ENCODE assay signal across 7 mouse cellular contexts in the genomic region with DNA sequence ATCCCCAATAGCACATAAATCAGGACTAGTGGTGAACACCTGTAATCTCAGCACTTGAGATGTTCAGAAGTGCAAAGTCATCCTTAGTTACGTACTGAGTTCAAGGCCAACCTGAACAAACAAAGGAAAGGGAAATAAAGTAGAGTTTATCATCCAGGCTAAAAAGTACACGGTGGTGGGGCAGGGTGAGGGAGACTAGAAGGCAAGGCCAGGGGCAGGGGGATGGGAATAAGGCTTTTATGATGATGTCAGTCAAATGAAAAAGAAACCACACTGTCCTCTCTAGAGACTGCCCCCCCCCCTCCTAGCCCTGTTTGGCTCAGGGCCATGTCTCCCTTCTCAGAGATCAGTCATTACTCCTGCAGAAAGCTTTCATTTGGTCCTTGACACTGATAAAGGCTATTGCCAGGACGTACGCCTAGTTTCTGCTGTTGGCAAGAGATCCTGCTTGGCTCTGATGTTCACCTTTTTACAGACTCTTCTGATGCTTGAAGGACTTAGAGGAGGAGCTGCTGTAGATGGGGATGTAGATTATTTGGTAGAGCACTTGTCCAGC. TPM values are rescaled to one million over a fixed set of nuclear protein-coding genes. Genes with fewer than 3 reads are reported as not detected.
DNase-seq lines count a peak whose midpoint lies in the region; ATAC-seq and TF ChIP-seq lines count a peak whose summit lies in the region.

No protein-coding gene starts in this region.

- H3K27ac ChIP-seq in hindbrain, embryonic 13.5 days: peak overlapping the region; percentile 96; the same call in 1 of the 2 replicates
- no peak overlapping the region for H3K27ac ChIP-seq in hindbrain, embryonic 16.5 days (ENCODE audit: low read depth, low read length)
- H3K27ac ChIP-seq in testis, adult 2 months (ENCODE audit: control insufficient read depth, insufficient read depth, low read depth, low read length): peak overlapping the region; percentile 91; the same call in 1 of the 2 replicates
- H3K27ac ChIP-seq in hindbrain, embryonic 15.5 days (replicated peaks): peak overlapping the region; percentile 90; the same call in 1 of the 2 replicates

- H3K4me2 ChIP-seq in hindbrain, embryonic 13.5 days: no peak overlapping the region
- no peak overlapping the region for H3K4me2 ChIP-seq in hindbrain, embryonic 16.5 days (ENCODE audit: low read length)
- H3K4me2 ChIP-seq in hindbrain, embryonic 15.5 days: no peak overlapping the region

- no peak for TF ChIP-seq POLR2A in testis, adult 2 months (IDR thresholded peaks at IDR 0.05; ENCODE audit: control insufficient read depth, low read depth, low read length)

- no peak for DNase-seq in testis, postnatal 14 days (ENCODE audit: low spot score)
- DNase-seq in layer of hippocampus, adult 8-10 months (ENCODE audit: low spot score in 2 of 2): no peak
- DNase-seq in left cerebral cortex, adult 9 months (ENCODE audit: low spot score in 2 of 2): no peak

- no peaks in the 10 kb centered on the region for H3K9me3 ChIP-seq in hindbrain, embryonic 13.5 days
- no peaks in the 10 kb centered on the region for H3K9me3 ChIP-seq in hindbrain, embryonic 16.5 days (ENCODE audit: control insufficient read depth, low read length)
- H3K9me3 ChIP-seq in hindbrain, embryonic 15.5 days: no peaks in the 10 kb centered on the region

- peaks cover 43% of the 10 kb centered on the region for H3K4me1 ChIP-seq in hindbrain, embryonic 13.5 days (replicated peaks)
- peaks cover 32% of the 10 kb centered on the region for H3K4me1 ChIP-seq in hindbrain, embryonic 16.5 days (ENCODE audit: control insufficient read depth, insufficient read depth, low read depth, low read length)
- peaks cover 9% of the 10 kb centered on the region for H3K4me1 ChIP-seq in testis, adult 2 months (ENCODE audit: control insufficient read depth, insufficient read depth, low read length)
- H3K4me1 ChIP-seq in hindbrain, embryonic 15.5 days (replicated peaks): peaks cover 38% of the 10 kb centered on the region

- no peak for ATAC-seq in hindbrain, embryonic 13.5 days (ENCODE audit: low FRiP score)
- ATAC-seq in hindbrain, embryonic 16.5 days: no peak
- no peak for ATAC-seq in hindbrain, embryonic 15.5 days (ENCODE audit: low FRiP score, low read depth)

- TF ChIP-seq CTCF in testis, adult 2 months (IDR thresholded peaks at IDR 0.05; ENCODE audit: control insufficient read depth, insufficient read depth, insufficient replicate concordance, low read depth, low read length): no peak

- H3K36me3 ChIP-seq in hindbrain, embryonic 13.5 days: no peaks in the 10 kb centered on the region
- no peaks in the 10 kb centered on the region for H3K36me3 ChIP-seq in hindbrain, embryonic 16.5 days (ENCODE audit: control insufficient read depth, insufficient read depth, low read length)
- no peaks in the 10 kb centered on the region for H3K36me3 ChIP-seq in testis, adult 2 months (ENCODE audit: control insufficient read depth, insufficient read depth, low read length)
- no peaks in the 10 kb centered on the region for H3K36me3 ChIP-seq in hindbrain, embryonic 15.5 days

- no peak overlapping the region for H3K9ac ChIP-seq in hindbrain, embryonic 13.5 days
- H3K9ac ChIP-seq in hindbrain, embryonic 16.5 days (ENCODE audit: low read depth, low read length): no peak overlapping the region
- no peak overlapping the region for H3K9ac ChIP-seq in hindbrain, embryonic 15.5 days

- H3K4me3 ChIP-seq in hindbrain, embryonic 13.5 days: no peak overlapping the region
- no peak overlapping the region for H3K4me3 ChIP-seq in hindbrain, embryonic 16.5 days (ENCODE audit: low read length)
- peak overlapping the region; percentile 28 for H3K4me3 ChIP-seq in testis, adult 2 months (ENCODE audit: control insufficient read depth, low read depth, low read length)
- H3K4me3 ChIP-seq in hindbrain, embryonic 15.5 days: peak overlapping the region; percentile 82; the same call in 1 of the 2 replicates

- 74% methylated on average over 4 of the region's 4 CpGs for WGBS in hindbrain, embryonic 13.5 days
- WGBS in hindbrain, embryonic 16.5 days: 61% methylated on average over 4 of the region's 4 CpGs
- 77% methylated on average over 4 of the region's 4 CpGs for WGBS in hindbrain, embryonic 15.5 days

- H3K27me3 ChIP-seq in hindbrain, embryonic 13.5 days: no peaks in the 10 kb centered on the region
- H3K27me3 ChIP-seq in hindbrain, embryonic 16.5 days (replicated peaks; ENCODE audit: control insufficient read depth, insufficient read depth, low read length): no peaks in the 10 kb centered on the region
- no peaks in the 10 kb centered on the region for H3K27me3 ChIP-seq in testis, adult 2 months (ENCODE audit: control insufficient read depth, insufficient read depth, low read length)
- H3K27me3 ChIP-seq in hindbrain, embryonic 15.5 days: no peaks in the 10 kb centered on the region

RNA-seq across cellular contexts. Expression of a gene that starts 1.2 kb away (rescaled TPM):
- polyA plus RNA-seq in hindbrain, embryonic 13.5 days (2015; fragmentation: Nextera tagmentation; extraction: Ambion mirVana): 202 and 206 TPM in 2 replicates
- 247 and 254 TPM in 2 replicates for polyA plus RNA-seq in hindbrain, embryonic 16.5 days (2015; fragmentation: Nextera tagmentation; extraction: Ambion mirVana)
- 19.2 and 22.3 TPM in 2 replicates for polyA plus RNA-seq in testis, adult 2 months (2012; rRNA removed)
- 219 and 223 TPM in 2 replicates for polyA plus RNA-seq in hindbrain, embryonic 15.5 days (2015; fragmentation: Nextera tagmentation; extraction: Ambion mirVana)
- 100 to 1,000 TPM; 142 to 169 (median 158) TPM for total RNA-seq in layer of hippocampus, adult 8-10 months (2022)

RNA-seq across cellular contexts. Expression of a gene that starts 9.6 kb away (rescaled TPM):
- 36.8 and 39.3 TPM in 2 replicates for polyA plus RNA-seq in hindbrain, embryonic 13.5 days (2015; fragmentation: Nextera tagmentation; extraction: Ambion mirVana)
- 33.1 and 37.7 TPM in 2 replicates for polyA plus RNA-seq in hindbrain, embryonic 16.5 days (2015; fragmentation: Nextera tagmentation; extraction: Ambion mirVana)
- polyA plus RNA-seq in testis, adult 2 months (2012; rRNA removed): 82.6 and 92.9 TPM in 2 replicates
- 39.5 and 39.6 TPM in 2 replicates for polyA plus RNA-seq in hindbrain, embryonic 15.5 days (2015; fragmentation: Nextera tagmentation; extraction: Ambion mirVana)
- 100 to 1,000 TPM; 144 to 176 (median 162) TPM for total RNA-seq in layer of hippocampus, adult 8-10 months (2022)

Comparison
In these comparisons a context has a peak if more than half of its experiments do, and no peak if none do; other contexts are left out.
1. H3K4me3 ChIP-seq: peak in testis, adult 2 months (single experiment) and hindbrain, embryonic 15.5 days (single experiment); none in hindbrain, embryonic 13.5 days (single experiment) and hindbrain, embryonic 16.5 days (single experiment).